Mouse (Mus musculus) midbrain, postnatal 0 days (tissue): ENCODE measurements around the gene Pbx1. TPM values are rescaled to one million over a fixed set of nuclear protein-coding genes. Genes with fewer than 3 reads are reported as not detected.

Source experiments
- ATAC-seq: fragments of 200-750 bp; cut with Nextera tagmentation; 2 replicates; pipeline ENCODE4 v1.8.0; 2017; ENCODE audit warnings: moderate number of reproducible peaks, mild to moderate bottlenecking, moderate TSS enrichment, moderate library complexity; ENCODE audit not compliant: low FRiP score
- DNase-seq: peaks from one replicate; pipeline ENCODE4 v3.0.0-alpha.2; 2015; ENCODE audit warnings: low spot score
- H3K27ac ChIP-seq: fragments of 300-500 bp; sonication (generic); 2 replicates; pipeline ENCODE4 v1.5.1; 2014; ENCODE audit warnings: low read depth, mild to moderate bottlenecking, low read length, mixed read lengths
- H3K27me3 ChIP-seq: fragments of 300-500 bp; sonication (generic); 2 replicates; pipeline ENCODE4 v1.6.1; 2014; ENCODE audit warnings: low read length, control low read depth, mixed read lengths; ENCODE audit not compliant: insufficient read depth
- H3K36me3 ChIP-seq: fragments of 300-500 bp; sonication (generic); 2 replicates; pipeline ENCODE4 v1.6.1; 2014; ENCODE audit warnings: low read length, control low read depth, mixed read lengths; ENCODE audit not compliant: insufficient read depth
- H3K4me1 ChIP-seq: fragments of 300-500 bp; sonication (generic); 2 replicates; pipeline ENCODE4 v1.6.1; 2014; ENCODE audit warnings: mild to moderate bottlenecking, control low read depth, antibody characterized with exemption, low read length, mixed read lengths; ENCODE audit not compliant: insufficient read depth
- H3K4me2 ChIP-seq: fragments of 300-500 bp; sonication (generic); 2 replicates; pipeline ENCODE4 v1.6.1; 2014; ENCODE audit warnings: low read depth, mild to moderate bottlenecking, low read length, mixed read lengths; ENCODE audit not compliant: poor library complexity, severe bottlenecking
- H3K4me3 ChIP-seq: fragments of 300-500 bp; sonication (generic); 2 replicates; pipeline ENCODE4 v1.5.1; 2014; ENCODE audit warnings: low read depth, mild to moderate bottlenecking, low read length, moderate library complexity
- H3K9ac ChIP-seq: fragments of 300-500 bp; sonication (generic); replicated peaks from 2 replicates; pipeline ENCODE4 v1.6.1; 2014; ENCODE audit warnings: mild to moderate bottlenecking, low read length, moderate library complexity, mixed read lengths; ENCODE audit not compliant: poor library complexity, severe bottlenecking
- H3K9me3 ChIP-seq: fragments of 300-500 bp; sonication (generic); 2 replicates; pipeline ENCODE4 v1.6.1; 2016; ENCODE audit warnings: low read length, control low read depth
- CTCF ChIP-seq: IDR thresholded peaks from 2 replicates; pipeline ENCODE4 v1.5.1; 2016; ENCODE audit warnings: antibody characterized with exemption, mild to moderate bottlenecking
- WGBS: fragments of 180-500 bp; shearing (Covaris S2); extraction: QIAGEN DNeasy Blood & Tissue Kit; methylation state at CpG from one replicate; pipeline ENCODE4 v1.1.7; 2014; 5-methylcytosine and 5-hydroxymethylcytosine counted together
- polyA plus RNA-seq: library from polyadenylated mRNA; unstranded; fragments of >200 nt; fragmentation: Nextera tagmentation; extraction: Ambion mirVana; gene quantifications from 2 replicates; pipeline ENCODE4 v1.2.1, GENCODE M21; 2015
- total RNA-seq: library from RNA; depleted of rRNA; stranded (reverse); fragments of >200 nt; gene quantifications from 2 replicates; pipeline ENCODE4 v1.2.3, GENCODE M21; 2014

Pbx1 gene
- total and polyA plus RNA-seq, 2 experiments from 2014 or later: 57.6 to 83.4 TPM

DNA sequence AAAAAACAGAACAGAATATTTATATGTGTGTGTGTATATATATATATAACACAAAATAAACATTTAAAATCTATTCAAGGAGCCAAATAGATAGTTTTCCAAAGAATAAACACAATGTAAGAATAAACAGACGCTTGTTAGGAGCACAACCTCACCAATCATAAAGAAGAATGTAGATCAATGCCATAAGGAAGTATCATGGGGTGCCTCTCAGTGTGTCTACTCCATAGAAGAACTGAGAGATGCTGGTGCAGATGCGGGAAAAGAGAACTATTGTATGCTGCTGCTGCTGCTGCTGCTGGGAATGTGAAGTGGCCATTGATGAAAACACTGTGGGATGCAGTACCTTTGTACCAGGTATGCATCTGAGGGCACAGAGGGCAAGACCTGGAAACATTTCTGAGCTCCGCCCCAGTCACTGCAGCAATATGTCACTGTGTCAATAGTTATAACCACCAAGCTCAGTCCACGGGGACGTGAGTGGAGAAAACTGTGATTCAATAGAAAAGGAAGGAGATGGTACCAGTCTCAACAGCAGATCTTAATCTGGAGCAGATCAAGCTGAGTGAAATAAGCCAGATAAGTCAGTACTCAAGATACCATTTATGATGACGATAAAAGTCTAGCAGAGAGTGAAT is 361.7 kb downstream of the Pbx1 start:
- TF ChIP-seq CTCF: no peak
- ATAC-seq (no peak), DNase-seq (no peak)
- Histone ChIP-seq H3K4me1 (peaks cover 3% of the 10 kb centered on the region; the same call in 1 of the 2 replicates), H3K36me3 (no peaks in the 10 kb centered on the region), H3K27me3 (no peaks in the 10 kb centered on the region), H3K9ac (no peak overlapping the region), H3K27ac (no peak overlapping the region), H3K4me2 (no peak overlapping the region), H3K4me3 (no peak overlapping the region), H3K9me3 (no peaks in the 10 kb centered on the region)
- 90% methylated on average over 6 of the region's 6 CpGs for WGBS

DNA sequence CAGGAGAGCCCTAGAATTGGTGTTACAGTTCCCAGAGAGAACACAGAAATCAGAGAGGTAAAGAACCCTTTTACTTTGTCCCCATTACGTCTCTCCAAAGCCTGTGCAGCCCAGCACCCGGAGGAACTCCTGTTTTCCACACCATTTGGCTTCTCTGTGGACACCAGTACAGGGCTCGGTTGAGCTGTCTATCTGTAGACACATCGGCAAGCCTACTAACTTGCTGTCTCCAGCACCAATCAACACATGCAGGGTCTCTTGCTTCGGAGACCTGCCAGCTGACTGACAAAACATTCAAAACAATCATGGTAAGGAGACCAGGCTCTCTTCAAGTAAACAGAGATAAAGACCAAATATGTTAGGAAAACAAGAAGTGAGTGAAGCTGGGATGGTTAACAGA is 362.3 kb downstream of the Pbx1 start:
- Histone ChIP-seq H3K4me3 (no peak overlapping the region), H3K27ac (no peak overlapping the region), H3K9ac (no peak overlapping the region), H3K4me2 (no peak overlapping the region), H3K9me3 (no peaks in the 10 kb centered on the region), H3K4me1 (peaks cover 3% of the 10 kb centered on the region; the same call in 1 of the 2 replicates), H3K27me3 (no peaks in the 10 kb centered on the region), H3K36me3 (no peaks in the 10 kb centered on the region)
- TF ChIP-seq CTCF: no peak
- no peak for DNase-seq
- ATAC-seq: no peak
- 84% methylated on average over 5 of the region's 5 CpGs for WGBS
